Mouse (Mus musculus): ENCODE data around the gene Tenm2. TPM values are rescaled to one million over a fixed set of nuclear protein-coding genes. Genes with fewer than 3 reads are reported as not detected.

Gene Tenm2
- polyA plus RNA-seq, 1 experiment from 2014 or later = 47.3 TPM

- Histone ChIP-seq H3K4me2 (replicated peaks) (no peak overlapping the region), H3K27me3 (no peaks in the 10 kb centered on the region), H3K36me3 (no peaks in the 10 kb centered on the region), H3K4me1 (replicated peaks) (no peaks in the 10 kb centered on the region), H3K27ac (no peak overlapping the region), H3K4me3 (replicated peaks) (no peak overlapping the region), H3K9me3 (no peaks in the 10 kb centered on the region), H3K9ac (replicated peaks) (no peak overlapping the region)
- ATAC-seq = no peak
- WGBS = 78% methylated on average over 9 of the region's 9 CpGs
These were observed 871.3 kb downstream of the Tenm2 start for GRCm38 (mm10) chr11:36364441-36364840.

- 95% methylated on average over 8 of the region's 8 CpGs for WGBS
- no peak for ATAC-seq
- Histone ChIP-seq H3K36me3 (no peaks in the 10 kb centered on the region), H3K4me3 (replicated peaks) (no peak overlapping the region), H3K9me3 (no peaks in the 10 kb centered on the region), H3K4me2 (replicated peaks) (no peak overlapping the region), H3K27ac (no peak overlapping the region), H3K4me1 (replicated peaks) (no peaks in the 10 kb centered on the region), H3K27me3 (no peaks in the 10 kb centered on the region), H3K9ac (replicated peaks) (no peak overlapping the region)
These were observed 873.2 kb downstream of the Tenm2 start for GRCm38 (mm10) chr11:36362514-36362913.

- Histone ChIP-seq H3K9ac (replicated peaks) (no peak overlapping the region), H3K36me3 (no peaks in the 10 kb centered on the region), H3K27me3 (no peaks in the 10 kb centered on the region), H3K4me1 (replicated peaks) (peaks cover 5% of the 10 kb centered on the region), H3K4me3 (replicated peaks) (no peak overlapping the region), H3K27ac (no peak overlapping the region), H3K4me2 (replicated peaks) (no peak overlapping the region), H3K9me3 (no peaks in the 10 kb centered on the region)
- WGBS = 83% methylated on average over 1 of the region's 1 CpGs
- no peak for ATAC-seq
These were observed 882.5 kb downstream of the Tenm2 start for GRCm38 (mm10) chr11:36353252-36353651.

GRCm38 (mm10) chr11:36351752-36352151 lies 884.0 kb downstream of the Tenm2 start:
- Histone ChIP-seq H3K4me1 (replicated peaks) (peaks cover 5% of the 10 kb centered on the region), H3K27ac (no peak overlapping the region), H3K9ac (replicated peaks) (no peak overlapping the region), H3K4me2 (replicated peaks) (no peak overlapping the region), H3K36me3 (no peaks in the 10 kb centered on the region), H3K27me3 (no peaks in the 10 kb centered on the region), H3K4me3 (replicated peaks) (no peak overlapping the region), H3K9me3 (no peaks in the 10 kb centered on the region)
- 63% methylated on average over 6 of the region's 6 CpGs for WGBS
- no peak; the same call in 1 of the 2 replicates for ATAC-seq

- Histone ChIP-seq H3K27ac (no peak overlapping the region), H3K9ac (replicated peaks) (no peak overlapping the region), H3K36me3 (no peaks in the 10 kb centered on the region), H3K27me3 (no peaks in the 10 kb centered on the region), H3K4me3 (replicated peaks) (no peak overlapping the region), H3K4me2 (replicated peaks) (no peak overlapping the region), H3K4me1 (replicated peaks) (peaks cover 5% of the 10 kb centered on the region), H3K9me3 (no peaks in the 10 kb centered on the region)
- no peak for ATAC-seq
- WGBS = 89% methylated on average over 6 of the region's 6 CpGs
These were observed 884.4 kb downstream of the Tenm2 start for GRCm38 (mm10) chr11:36351341-36351740.

- 83% methylated on average over 1 of the region's 1 CpGs for WGBS
- Histone ChIP-seq H3K4me1 (replicated peaks) (peaks cover 5% of the 10 kb centered on the region), H3K27ac (no peak overlapping the region), H3K4me2 (replicated peaks) (no peak overlapping the region), H3K27me3 (no peaks in the 10 kb centered on the region), H3K4me3 (replicated peaks) (no peak overlapping the region), H3K9me3 (no peaks in the 10 kb centered on the region), H3K36me3 (no peaks in the 10 kb centered on the region), H3K9ac (replicated peaks) (no peak overlapping the region)
- ATAC-seq = no peak
These were observed 885.5 kb downstream of the Tenm2 start for GRCm38 (mm10) chr11:36350264-36350663.

GRCm38 (mm10) chr11:36349856-36350255 lies 885.9 kb downstream of the Tenm2 start:
- 41% methylated on average over 2 of the region's 2 CpGs for WGBS

GRCm38 (mm10) chr11:36341799-36342198 lies 894.0 kb downstream of the Tenm2 start:
- WGBS = 94% methylated on average over 3 of the region's 3 CpGs
- no peaks in the 10 kb centered on the region for H3K27me3 ChIP-seq
- no peak overlapping the region for H3K4me3 ChIP-seq (replicated peaks)
- no peak overlapping the region for H3K4me2 ChIP-seq (replicated peaks)
- H3K36me3 ChIP-seq = no peaks in the 10 kb centered on the region
- no peak for ATAC-seq
- no peaks in the 10 kb centered on the region for H3K4me1 ChIP-seq (replicated peaks)
- no peaks in the 10 kb centered on the region for H3K9me3 ChIP-seq
- no peak overlapping the region for H3K9ac ChIP-seq (replicated peaks)
- no peak overlapping the region for H3K27ac ChIP-seq

More at GRCm38 (mm10) chr11:36349856-36350255, 885.9 kb downstream of the Tenm2 start:
- Histone ChIP-seq H3K4me3 (replicated peaks) (no peak overlapping the region), H3K9ac (replicated peaks) (no peak overlapping the region), H3K36me3 (no peaks in the 10 kb centered on the region), H3K27ac (no peak overlapping the region), H3K27me3 (no peaks in the 10 kb centered on the region), H3K9me3 (no peaks in the 10 kb centered on the region), H3K4me1 (replicated peaks) (peaks cover 5% of the 10 kb centered on the region), H3K4me2 (replicated peaks) (no peak overlapping the region)
- peak; percentile 37; the same call in 1 of the 2 replicates for ATAC-seq

- Histone ChIP-seq H3K27me3 (no peaks in the 10 kb centered on the region), H3K27ac (no peak overlapping the region), H3K36me3 (no peaks in the 10 kb centered on the region), H3K4me3 (replicated peaks) (no peak overlapping the region), H3K9me3 (no peaks in the 10 kb centered on the region), H3K4me1 (replicated peaks) (peaks cover 21% of the 10 kb centered on the region), H3K4me2 (replicated peaks) (no peak overlapping the region), H3K9ac (replicated peaks) (no peak overlapping the region)
- no peak for ATAC-seq
- 83% methylated on average over 4 of the region's 4 CpGs for WGBS
These were observed 897.3 kb downstream of the Tenm2 start for GRCm38 (mm10) chr11:36338424-36338823.

GRCm38 (mm10) chr11:36337063-36337462 lies 898.7 kb downstream of the Tenm2 start:
- no peak for ATAC-seq
- H3K9me3 ChIP-seq = no peaks in the 10 kb centered on the region
- H3K9ac ChIP-seq (replicated peaks) = no peak overlapping the region
- no peak overlapping the region for H3K27ac ChIP-seq
- H3K27me3 ChIP-seq = no peaks in the 10 kb centered on the region
- WGBS = 93% methylated on average over 6 of the region's 6 CpGs
- H3K4me3 ChIP-seq (replicated peaks) = no peak overlapping the region
- H3K4me1 ChIP-seq (replicated peaks) = peaks cover 29% of the 10 kb centered on the region
- H3K4me2 ChIP-seq (replicated peaks) = no peak overlapping the region
- H3K36me3 ChIP-seq = no peaks in the 10 kb centered on the region

- WGBS = 36% methylated on average over 5 of the region's 5 CpGs
- no peak for ATAC-seq
- Histone ChIP-seq H3K36me3 (no peaks in the 10 kb centered on the region), H3K9ac (replicated peaks) (no peak overlapping the region), H3K4me1 (replicated peaks) (peaks cover 45% of the 10 kb centered on the region), H3K27ac (no peak overlapping the region), H3K27me3 (no peaks in the 10 kb centered on the region), H3K4me3 (replicated peaks) (no peak overlapping the region), H3K4me2 (replicated peaks) (no peak overlapping the region), H3K9me3 (no peaks in the 10 kb centered on the region)
These were observed 900.6 kb downstream of the Tenm2 start for GRCm38 (mm10) chr11:36335147-36335546.

GRCm38 (mm10) chr11:36334100-36334735 lies 901.5 kb downstream of the Tenm2 start:
- H3K4me2 ChIP-seq (replicated peaks) = no peak overlapping the region
- no peaks in the 10 kb centered on the region for H3K9me3 ChIP-seq
- H3K4me3 ChIP-seq (replicated peaks) = no peak overlapping the region
- WGBS = 9% methylated on average over 7 of the region's 7 CpGs
- H3K9ac ChIP-seq (replicated peaks) = no peak overlapping the region
- peak; percentile 76 for ATAC-seq
- H3K27me3 ChIP-seq = no peaks in the 10 kb centered on the region
- no peak overlapping the region for H3K27ac ChIP-seq
- peaks cover 45% of the 10 kb centered on the region for H3K4me1 ChIP-seq (replicated peaks)
- H3K36me3 ChIP-seq = no peaks in the 10 kb centered on the region

GRCm38 (mm10) chr11:36332222-36332621 lies 903.5 kb downstream of the Tenm2 start:
- Histone ChIP-seq H3K9ac (replicated peaks) (no peak overlapping the region), H3K9me3 (no peaks in the 10 kb centered on the region), H3K27me3 (no peaks in the 10 kb centered on the region), H3K27ac (0 out of 2 replicates have a peak overlapping the region, but pooled peaks have one; percentile 8), H3K4me1 (replicated peaks) (peaks cover 45% of the 10 kb centered on the region), H3K4me2 (replicated peaks) (no peak overlapping the region), H3K4me3 (replicated peaks) (no peak overlapping the region), H3K36me3 (no peaks in the 10 kb centered on the region)
- 53% methylated on average over 12 of the region's 12 CpGs for WGBS
- ATAC-seq = peak; percentile 82

Data from midbrain, embryonic 13.5 days (tissue).